Mouse (Mus musculus) heart, adult 2 months (tissue): Measurements from ENCODE around the gene Psmg3. TPM values are rescaled to one million over a fixed set of nuclear protein-coding genes. Genes with fewer than 3 reads are reported as not detected.

Experiments
- DNase-seq, 2 experiments: peaks; one replicate each; pipeline ENCODE4 v3.0.0; 2021
- H3K27ac ChIP-seq: fragments of 200-600 bp; 2 replicates; pipeline ENCODE4 v1.8.1; 2022
- H3K27me3 ChIP-seq: fragments of 200-500 bp; 2 replicates; pipeline ENCODE4 v1.6.1; 2012; ENCODE audit warnings: mild to moderate bottlenecking, low read length, inconsistent platforms, mixed read lengths; ENCODE audit not compliant: control insufficient read depth, insufficient read depth
- H3K36me3 ChIP-seq: fragments of 200-500 bp; 2 replicates; pipeline ENCODE4 v1.6.1; 2012; ENCODE audit warnings: low read length, inconsistent platforms; ENCODE audit not compliant: control insufficient read depth, insufficient read depth
- H3K4me1 ChIP-seq: fragments of 200-500 bp; 2 replicates; pipeline ENCODE4 v1.6.1; 2011; ENCODE audit warnings: low read length; ENCODE audit not compliant: control insufficient read depth, insufficient read depth
- H3K4me3 ChIP-seq: fragments of 200-600 bp; 2 replicates; pipeline ENCODE4 v1.8.1; 2022
- H3K79me2 ChIP-seq: fragments of 200-500 bp; replicated peaks from 2 replicates; pipeline ENCODE4 v1.6.1; 2012; ENCODE audit warnings: mild to moderate bottlenecking, inconsistent platforms, low read length, moderate library complexity, mixed read lengths; ENCODE audit not compliant: control insufficient read depth, insufficient read depth
- H3K9ac ChIP-seq: fragments of 200-500 bp; 2 replicates; pipeline ENCODE4 v1.6.1; 2012; ENCODE audit warnings: low read depth, mild to moderate bottlenecking, control low read depth, inconsistent platforms, low read length, mixed read lengths
- CTCF ChIP-seq: fragments of 200-600 bp; IDR thresholded peaks from 2 replicates; pipeline ENCODE4 v1.8.1; 2022; ENCODE audit warnings: antibody characterized with exemption, mild to moderate bottlenecking, moderate library complexity
- EP300 ChIP-seq: fragments of 200-500 bp; IDR thresholded peaks from 2 replicates; pipeline ENCODE4 v1.6.1; 2011; ENCODE audit warnings: low read depth, low read length, control low read depth; ENCODE audit not compliant: insufficient read depth
- POLR2A ChIP-seq: fragments of 200-500 bp; IDR thresholded peaks from 2 replicates; pipeline ENCODE4 v1.6.1; 2011; ENCODE audit warnings: mild to moderate bottlenecking, low read depth, low read length, control low read depth; ENCODE audit not compliant: insufficient read depth
- WGBS: fragments of 180-500 bp; shearing (Covaris S2); methylation state at CpG from one replicate; pipeline ENCODE4 v1.1.7; 2018; 5-methylcytosine and 5-hydroxymethylcytosine counted together
- intact Hi-C: fragments of 180-260 bp; cut with DNase I; formaldehyde crosslinking; loops from one replicate; pipeline ENCODE4 v1.15.1; 2025
- polyA plus RNA-seq: library from polyadenylated mRNA; depleted of rRNA; stranded (reverse); fragments of >200 nt; gene quantifications from 2 replicates; pipeline ENCODE4 v1.2.3, GENCODE M21; 2012
- total RNA-seq, 2 experiments: library from RNA; stranded (reverse); gene quantifications; 2 replicates each; pipeline ENCODE4 v1.2.3; 2021

Psmg3 gene
- total and polyA plus RNA-seq, 3 experiments, result 9.9 to 15.7 (median 11.3) TPM

- H3K4me1 ChIP-seq, result peaks cover 40% of the 10 kb centered on the region
- H3K9ac ChIP-seq, result peak overlapping the region; percentile 15
- no peaks in the 10 kb centered on the region for H3K27me3 ChIP-seq
- H3K4me3 ChIP-seq, result peak overlapping the region; percentile 7; the same call in 1 of the 2 replicates
- no peaks in the 10 kb centered on the region; the same call in 1 of the 2 replicates for H3K36me3 ChIP-seq
- intact Hi-C loops, result loop anchor here (10.0 kb wide), 1 partner anchor 414 kb away; no protein-coding TSS in a partner anchor
- TF ChIP-seq CTCF (no peak), POLR2A (no peak)
- 42% methylated on average over 12 of the region's 12 CpGs for WGBS
- H3K27ac ChIP-seq, result peak overlapping the region; percentile 99
- peaks cover 5% of the 10 kb centered on the region; the same call in 1 of the 2 replicates for H3K79me2 ChIP-seq
- DNase-seq, result no peak
These were observed 28.4 kb downstream of the Psmg3 start for GRCm38 (mm10) chr5:139798168-139798900.

GRCm38 (mm10) chr5:139797473-139798167 lies 29.1 kb downstream of the Psmg3 start:
- Histone ChIP-seq H3K4me3 (peak overlapping the region; percentile 46), H3K36me3 (no peaks in the 10 kb centered on the region; the same call in 1 of the 2 replicates), H3K9ac (peak overlapping the region; percentile 62), H3K27me3 (no peaks in the 10 kb centered on the region), H3K79me2 (peaks cover 5% of the 10 kb centered on the region; the same call in 1 of the 2 replicates), H3K4me1 (peaks cover 42% of the 10 kb centered on the region), H3K27ac (peak overlapping the region; percentile 99)
- TF ChIP-seq EP300, result peak; percentile 83
- no peak for TF ChIP-seq CTCF
- peak; percentile 92 for DNase-seq
- 16% methylated on average over 11 of the region's 11 CpGs for WGBS
- intact Hi-C loops, result loop anchor here (10.0 kb wide), 1 partner anchor 413 kb away; no protein-coding TSS in a partner anchor

GRCm38 (mm10) chr5:139796900-139797299 lies 29.8 kb downstream of the Psmg3 start:
- H3K79me2 ChIP-seq, result peaks cover 5% of the 10 kb centered on the region; the same call in 1 of the 2 replicates
- no peaks in the 10 kb centered on the region; the same call in 1 of the 2 replicates for H3K36me3 ChIP-seq
- peak overlapping the region; percentile 99 for H3K27ac ChIP-seq
- H3K4me1 ChIP-seq, result peaks cover 45% of the 10 kb centered on the region
- DNase-seq, result peak; percentile 90 to 95
- intact Hi-C loops, result loop anchor here (10.0 kb wide), 1 partner anchor 412 kb away; no protein-coding TSS in a partner anchor
- H3K4me3 ChIP-seq, result peak overlapping the region; percentile 50
- 1% methylated on average over 13 of the region's 13 CpGs for whole genome bisulfite sequencing
- no peaks in the 10 kb centered on the region for H3K27me3 ChIP-seq
- H3K9ac ChIP-seq, result peak overlapping the region; percentile 63
- no peak for TF ChIP-seq CTCF
- peak; percentile 98 for TF ChIP-seq EP300
- peak; percentile 82 for TF ChIP-seq POLR2A

GRCm38 (mm10) chr5:139796001-139796620 lies 30.6 kb downstream of the Psmg3 start:
- Histone ChIP-seq H3K4me3 (peak overlapping the region; percentile 50), H3K27me3 (no peaks in the 10 kb centered on the region), H3K9ac (peak overlapping the region; percentile 71), H3K4me1 (peaks cover 45% of the 10 kb centered on the region), H3K27ac (peak overlapping the region; percentile 99), H3K79me2 (peaks cover 5% of the 10 kb centered on the region; the same call in 1 of the 2 replicates), H3K36me3 (no peaks in the 10 kb centered on the region; the same call in 1 of the 2 replicates)
- intact Hi-C loops, result loop anchor here (10.0 kb wide), 1 partner anchor 411 kb away; no protein-coding TSS in a partner anchor
- WGBS, result 56% methylated on average over 9 of the region's 9 CpGs
- no peak for TF ChIP-seq EP300
- no peak for TF ChIP-seq CTCF
- no peak for TF ChIP-seq POLR2A
- peak in 1 of 2 experiments; percentile 57 for DNase-seq

GRCm38 (mm10) chr5:139794938-139795337 lies 31.7 kb downstream of the Psmg3 start:
- Histone ChIP-seq H3K4me1 (peaks cover 45% of the 10 kb centered on the region), H3K27ac (peak overlapping the region; percentile 99), H3K4me3 (no peak overlapping the region), H3K36me3 (no peaks in the 10 kb centered on the region; the same call in 1 of the 2 replicates), H3K79me2 (peaks cover 2% of the 10 kb centered on the region; the same call in 1 of the 2 replicates), H3K27me3 (no peaks in the 10 kb centered on the region), H3K9ac (peak overlapping the region; percentile 71)
- 19% methylated on average over 10 of the region's 10 CpGs for WGBS
- peak; percentile 73 to 82 for DNase-seq
- intact Hi-C loops, result loop anchor here (10.0 kb wide), 1 partner anchor 410 kb away; no protein-coding TSS in a partner anchor
- TF ChIP-seq CTCF (no peak), POLR2A (peak; percentile 47; the same call in 1 of the 2 replicates), EP300 (0 out of 2 replicates have a peak, but pooled peaks have one; percentile 31)
